Mouse (Mus musculus) erythroblast, embryonic 14.5 days (primary cell): ENCODE measurements around the gene Btnl10.

Source experiments
- GATA1 ChIP-seq: IDR thresholded peaks from 2 replicates; pipeline ENCODE4 v1.6.1; 2012; ENCODE audit warnings: low read length, inconsistent platforms, mixed read lengths
- TAL1 ChIP-seq: IDR thresholded peaks from 3 replicates; pipeline ENCODE4 v1.6.1; 2012; ENCODE audit warnings: low read length, inconsistent platforms, mixed read lengths

GRCm38 (mm10) chr11:58967346-58967745, 49.6 kb downstream of the Btnl10 start:
- TF ChIP-seq TAL1 = no peak
- no peak for TF ChIP-seq GATA1
